Mouse (Mus musculus) ES-Bruce4 (cell line): ENCODE measurements around the gene Ccn1. TPM values are rescaled to one million over a fixed set of nuclear protein-coding genes. Genes with fewer than 3 reads are reported as not detected.

Experiments used
- H3K27ac ChIP-seq: 2 replicates; pipeline ENCODE4 v1.5.1; 2012; ENCODE audit warnings: low read length, inconsistent platforms; ENCODE audit not compliant: insufficient read depth
- H3K27me3 ChIP-seq: 2 replicates; pipeline ENCODE4 v1.6.1; 2012; ENCODE audit warnings: mild to moderate bottlenecking, low read length, inconsistent platforms; ENCODE audit not compliant: control insufficient read depth, poor library complexity, insufficient read depth, severe bottlenecking
- H3K36me3 ChIP-seq: 2 replicates; pipeline ENCODE4 v1.6.1; 2012; ENCODE audit warnings: inconsistent platforms, mild to moderate bottlenecking, low read length, moderate library complexity; ENCODE audit not compliant: control insufficient read depth, poor library complexity, insufficient read depth, severe bottlenecking
- H3K4me1 ChIP-seq: one replicate; pipeline ENCODE4 v1.8.1; 2011; ENCODE audit warnings: low read length; ENCODE audit not compliant: control insufficient read depth, insufficient read depth
- H3K4me3 ChIP-seq: 2 replicates; pipeline ENCODE4 v1.5.1; 2011; ENCODE audit warnings: low read depth, mild to moderate bottlenecking, low read length
- H3K9ac ChIP-seq: 2 replicates; pipeline ENCODE4 v1.6.1; 2012; ENCODE audit warnings: low read depth, mild to moderate bottlenecking, inconsistent platforms; ENCODE audit not compliant: poor library complexity, severe bottlenecking
- H3K9me3 ChIP-seq: replicated peaks from 2 replicates; pipeline ENCODE4 v1.6.1; 2012; ENCODE audit warnings: mild to moderate bottlenecking, low read length, inconsistent platforms; ENCODE audit not compliant: control insufficient read depth, poor library complexity, insufficient read depth, severe bottlenecking
- CTCF ChIP-seq: IDR thresholded peaks from one replicate; pipeline ENCODE4 v1.8.1; 2011; ENCODE audit warnings: low read depth, low read length
- EP300 ChIP-seq: IDR thresholded peaks from 2 replicates; pipeline ENCODE4 v1.6.1; 2011; ENCODE audit warnings: low read depth, low read length; ENCODE audit not compliant: insufficient read depth
- POLR2A ChIP-seq: IDR thresholded peaks from one replicate; pipeline ENCODE4 v1.8.1; 2011; ENCODE audit warnings: low read length; ENCODE audit not compliant: insufficient read depth
- polyA plus RNA-seq: library from polyadenylated mRNA; stranded (reverse); fragments of >200 nt; gene quantifications from 2 replicates; pipeline ENCODE4 v1.2.4, GENCODE M21; 2011; ENCODE audit warnings: low read depth; ENCODE audit not compliant: missing spikeins, insufficient read depth, insufficient read length

The Ccn1 gene
- polyA plus RNA-seq, 1 experiment = 204 TPM

- Histone ChIP-seq H3K4me1 (no peaks in the 10 kb centered on the region), H3K36me3 (no peaks in the 10 kb centered on the region), H3K27me3 (no peaks in the 10 kb centered on the region), H3K9me3 (no peaks in the 10 kb centered on the region), H3K4me3 (no peak overlapping the region), H3K9ac (no peak overlapping the region), H3K27ac (no peak overlapping the region)
- no peak for TF ChIP-seq CTCF
- TF ChIP-seq EP300 = no peak
Measured at GRCm38 (mm10) chr3:145666383-145666782, 16.6 kb upstream of the Ccn1 start.

- Histone ChIP-seq H3K36me3 (no peaks in the 10 kb centered on the region), H3K9me3 (no peaks in the 10 kb centered on the region), H3K4me3 (no peak overlapping the region), H3K27ac (no peak overlapping the region), H3K27me3 (no peaks in the 10 kb centered on the region), H3K4me1 (peaks cover 3% of the 10 kb centered on the region), H3K9ac (no peak overlapping the region)
- TF ChIP-seq POLR2A (no peak), CTCF (no peak), EP300 (no peak)
Measured at GRCm38 (mm10) chr3:145656993-145657713, 7.4 kb upstream of the Ccn1 start.

GRCm38 (mm10) chr3:145654944-145655343 lies 5.2 kb upstream of the Ccn1 start:
- Histone ChIP-seq H3K36me3 (no peaks in the 10 kb centered on the region), H3K9ac (no peak overlapping the region), H3K4me1 (peaks cover 3% of the 10 kb centered on the region), H3K27me3 (no peaks in the 10 kb centered on the region), H3K4me3 (no peak overlapping the region), H3K27ac (no peak overlapping the region), H3K9me3 (no peaks in the 10 kb centered on the region)
- no peak for TF ChIP-seq CTCF
- TF ChIP-seq POLR2A = no peak
- no peak for TF ChIP-seq EP300

- no peak for TF ChIP-seq CTCF
- TF ChIP-seq EP300 = no peak
- no peak for TF ChIP-seq POLR2A
- Histone ChIP-seq H3K27ac (no peak overlapping the region), H3K36me3 (no peaks in the 10 kb centered on the region), H3K4me1 (peaks cover 3% of the 10 kb centered on the region), H3K9me3 (no peaks in the 10 kb centered on the region), H3K9ac (no peak overlapping the region), H3K27me3 (no peaks in the 10 kb centered on the region), H3K4me3 (no peak overlapping the region)
Measured at GRCm38 (mm10) chr3:145654028-145654427, 4.2 kb upstream of the Ccn1 start.

- no peak overlapping the region for H3K27ac ChIP-seq
Measured at GRCm38 (mm10) chr3:145653191-145653940, 3.6 kb upstream of the Ccn1 start.

More at GRCm38 (mm10) chr3:145653191-145653940, 3.6 kb upstream of the Ccn1 start:
- Histone ChIP-seq H3K36me3 (no peaks in the 10 kb centered on the region; the same call in 1 of the 2 replicates), H3K9me3 (no peaks in the 10 kb centered on the region), H3K4me1 (peaks cover 3% of the 10 kb centered on the region), H3K27me3 (no peaks in the 10 kb centered on the region), H3K4me3 (peak overlapping the region; percentile 44), H3K9ac (peak overlapping the region; percentile 63)
- TF ChIP-seq POLR2A = no peak
- no peak for TF ChIP-seq EP300
- TF ChIP-seq CTCF = no peak
